Mouse (Mus musculus): ENCODE results near the gene Tmem160. TPM values are rescaled to one million over a fixed set of nuclear protein-coding genes. Genes with fewer than 3 reads are reported as not detected.
A peak's percentile ranks its signal among the peaks of the same experiment; 100 is the strongest.

Gene Tmem160
- 54.1 and 67.2 TPM in 2 replicates for polyA plus RNA-seq (2014; fragmentation: Nextera tagmentation; extraction: Ambion mirVana)

DNA sequence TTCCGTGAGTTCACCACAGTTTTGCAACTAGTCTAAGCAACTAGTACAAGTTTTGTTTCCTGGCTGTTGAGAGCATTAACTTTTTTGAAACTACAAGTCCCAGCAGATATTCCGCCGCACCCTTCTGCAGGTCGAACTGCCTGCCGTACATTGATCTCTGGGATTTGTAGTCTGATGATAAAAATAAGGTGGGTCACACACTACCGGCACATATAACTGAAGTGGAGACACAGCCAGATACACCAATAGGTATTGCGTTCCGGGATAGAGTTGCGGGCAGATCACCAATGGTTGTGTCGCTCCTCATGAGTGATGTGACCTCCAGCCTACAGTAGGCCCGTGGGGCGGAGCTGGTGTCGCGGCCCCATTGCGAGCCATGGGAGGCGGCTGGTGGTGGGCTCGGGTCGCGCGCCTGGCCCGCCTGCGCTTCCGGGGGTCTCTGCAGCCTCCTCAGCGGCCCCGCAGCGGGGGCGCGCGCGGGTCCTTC lies at the start of gene Tmem160:
Tmem160 (plus strand) TSS at position 193 of the 487 bp plus-strand sequence.
- Histone ChIP-seq H3K4me2 (ENCODE audit: low read length) (peak within 1 kb of the TSS; percentile 80), H3K4me1 (replicated peaks; ENCODE audit: control insufficient read depth, insufficient read depth, low read length) (peaks cover 5% of the 10 kb centered on the region), H3K9me3 (ENCODE audit: control insufficient read depth, low read length) (no peaks in the 10 kb centered on the region), H3K9ac (ENCODE audit: low read length) (peak within 1 kb of the TSS; percentile 53), H3K27me3 (replicated peaks; ENCODE audit: control insufficient read depth, insufficient read depth, low read length) (no peaks in the 10 kb centered on the region), H3K27ac (ENCODE audit: low read depth) (0 out of 2 replicates have a peak within 1 kb of the TSS, but pooled peaks have one; percentile 22), H3K4me3 (ENCODE audit: low read depth, low read length) (peak within 1 kb of the TSS; percentile 84), H3K36me3 (ENCODE audit: control insufficient read depth, insufficient read depth, low read length) (peaks cover 4% of the 10 kb centered on the region; the same call in 1 of the 2 replicates)
- ATAC-seq (replicated peaks; ENCODE audit: low FRiP score, low TSS enrichment, low read depth) (peak; percentile 98), DNase-seq (ENCODE audit: low spot score) (peak; percentile 79)
- under 1% methylated on average over 30 of the region's 30 CpGs for WGBS

- ATAC-seq (replicated peaks; ENCODE audit: low FRiP score, low TSS enrichment, low read depth) (no peak), DNase-seq (ENCODE audit: low spot score) (peak; percentile 61)
- peak overlapping the region; percentile 99 for H3K4me2 ChIP-seq (ENCODE audit: low read length)
- peaks cover 36% of the 10 kb centered on the region for H3K4me1 ChIP-seq (replicated peaks; ENCODE audit: control insufficient read depth, insufficient read depth, low read length)
- H3K27me3 ChIP-seq (replicated peaks; ENCODE audit: control insufficient read depth, insufficient read depth, low read length), result no peaks in the 10 kb centered on the region
- H3K9ac ChIP-seq (ENCODE audit: low read length), result peak overlapping the region; percentile 100
- 36% methylated on average over 21 of the region's 21 CpGs for WGBS
- H3K27ac ChIP-seq (ENCODE audit: low read depth), result peak overlapping the region; percentile 100
- H3K4me3 ChIP-seq (ENCODE audit: low read depth, low read length), result peak overlapping the region; percentile 60
- H3K36me3 ChIP-seq (ENCODE audit: control insufficient read depth, insufficient read depth, low read length), result 0 out of 2 replicates have a peak, but pooled peaks cover 7% of the 10 kb centered on the region
- H3K9me3 ChIP-seq (ENCODE audit: control insufficient read depth, low read length), result no peaks in the 10 kb centered on the region
These were observed 49.3 kb upstream of the Tmem160 start for GRCm38 (mm10) chr7:16402968-16403948.

DNA sequence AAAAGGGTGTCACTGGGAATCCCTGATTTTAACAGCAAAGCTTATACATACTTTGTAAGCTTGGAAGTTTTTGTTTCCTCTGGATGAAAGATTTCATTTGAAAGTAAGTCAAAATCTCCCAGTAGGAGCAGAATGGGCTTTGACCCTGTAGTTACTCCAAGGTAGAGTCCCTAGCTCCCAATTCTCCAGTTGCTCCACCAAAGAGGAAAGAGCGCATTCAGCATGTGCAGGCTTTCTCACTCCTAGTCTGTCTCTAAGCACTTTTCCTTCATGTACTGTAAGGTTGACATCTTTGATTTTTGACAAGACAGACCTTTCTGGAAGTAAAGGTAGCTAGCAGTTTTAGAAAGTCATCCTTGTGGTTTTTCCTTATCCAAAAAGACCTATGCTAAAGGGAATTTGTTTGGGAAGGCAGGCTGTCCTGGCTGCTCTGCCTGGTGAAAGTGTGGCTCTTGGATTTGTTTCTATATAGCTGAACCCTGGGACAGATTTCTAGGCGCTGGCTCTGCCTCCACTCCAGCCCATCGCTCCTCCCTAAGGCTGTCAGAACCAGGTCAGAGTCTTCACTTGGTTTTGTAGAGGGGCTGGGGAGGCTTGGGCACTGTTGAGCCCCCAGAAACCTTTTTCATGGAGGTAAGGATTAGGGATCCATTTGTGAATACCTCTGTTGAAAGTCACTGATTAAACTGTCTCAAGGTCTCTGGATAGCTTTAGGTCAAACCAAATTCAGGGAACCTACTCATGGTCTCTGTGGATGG lies 48.1 kb upstream of the Tmem160 start:
- DNase-seq (ENCODE audit: low spot score), result no peak
- Histone ChIP-seq H3K27ac (ENCODE audit: low read depth) (peak overlapping the region; percentile 73), H3K4me1 (replicated peaks; ENCODE audit: control insufficient read depth, insufficient read depth, low read length) (peaks cover 30% of the 10 kb centered on the region), H3K36me3 (ENCODE audit: control insufficient read depth, insufficient read depth, low read length) (0 out of 2 replicates have a peak, but pooled peaks cover 10% of the 10 kb centered on the region), H3K27me3 (replicated peaks; ENCODE audit: control insufficient read depth, insufficient read depth, low read length) (no peaks in the 10 kb centered on the region), H3K9me3 (ENCODE audit: control insufficient read depth, low read length) (no peaks in the 10 kb centered on the region), H3K9ac (ENCODE audit: low read length) (peak overlapping the region; percentile 30; the same call in 1 of the 2 replicates), H3K4me3 (ENCODE audit: low read depth, low read length) (0 out of 2 replicates have a peak overlapping the region, but pooled peaks have one; percentile 0), H3K4me2 (ENCODE audit: low read length) (peak overlapping the region; percentile 18)
- WGBS, result 81% methylated on average over 3 of the region's 3 CpGs
- no peak for ATAC-seq (replicated peaks; ENCODE audit: low FRiP score, low TSS enrichment, low read depth)

DNA sequence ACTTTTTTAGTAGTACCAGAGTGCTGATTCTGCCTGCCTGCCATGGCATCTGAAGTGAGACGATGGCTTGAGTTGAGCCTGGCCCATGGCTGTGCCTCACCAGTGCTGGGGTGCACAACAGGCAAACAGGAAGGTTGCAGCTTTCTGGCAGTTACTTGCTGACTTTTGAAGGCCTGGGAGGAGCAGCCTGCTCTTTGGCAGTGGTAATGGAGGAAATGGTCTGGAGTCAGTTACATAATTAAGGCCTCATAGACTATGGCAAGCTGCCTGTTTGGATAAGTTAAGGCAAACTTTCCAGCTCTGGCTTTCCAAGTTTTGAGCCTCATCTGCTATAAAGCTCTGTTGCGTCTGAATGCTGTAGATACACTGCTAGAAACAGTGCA lies 47.5 kb upstream of the Tmem160 start:
- H3K9ac ChIP-seq (ENCODE audit: low read length), result peak overlapping the region; percentile 30; the same call in 1 of the 2 replicates
- H3K36me3 ChIP-seq (ENCODE audit: control insufficient read depth, insufficient read depth, low read length), result 0 out of 2 replicates have a peak, but pooled peaks cover 10% of the 10 kb centered on the region
- H3K27me3 ChIP-seq (replicated peaks; ENCODE audit: control insufficient read depth, insufficient read depth, low read length), result no peaks in the 10 kb centered on the region
- peak overlapping the region; percentile 39; the same call in 1 of the 2 replicates for H3K4me2 ChIP-seq (ENCODE audit: low read length)
- DNase-seq (ENCODE audit: low spot score) (no peak), ATAC-seq (replicated peaks; ENCODE audit: low FRiP score, low TSS enrichment, low read depth) (no peak)
- no peak overlapping the region for H3K4me3 ChIP-seq (ENCODE audit: low read depth, low read length)
- H3K27ac ChIP-seq (ENCODE audit: low read depth), result peak overlapping the region; percentile 73
- peaks cover 30% of the 10 kb centered on the region for H3K4me1 ChIP-seq (replicated peaks; ENCODE audit: control insufficient read depth, insufficient read depth, low read length)
- WGBS, result 58% methylated on average over 2 of the region's 2 CpGs
- H3K9me3 ChIP-seq (ENCODE audit: control insufficient read depth, low read length), result no peaks in the 10 kb centered on the region

DNA sequence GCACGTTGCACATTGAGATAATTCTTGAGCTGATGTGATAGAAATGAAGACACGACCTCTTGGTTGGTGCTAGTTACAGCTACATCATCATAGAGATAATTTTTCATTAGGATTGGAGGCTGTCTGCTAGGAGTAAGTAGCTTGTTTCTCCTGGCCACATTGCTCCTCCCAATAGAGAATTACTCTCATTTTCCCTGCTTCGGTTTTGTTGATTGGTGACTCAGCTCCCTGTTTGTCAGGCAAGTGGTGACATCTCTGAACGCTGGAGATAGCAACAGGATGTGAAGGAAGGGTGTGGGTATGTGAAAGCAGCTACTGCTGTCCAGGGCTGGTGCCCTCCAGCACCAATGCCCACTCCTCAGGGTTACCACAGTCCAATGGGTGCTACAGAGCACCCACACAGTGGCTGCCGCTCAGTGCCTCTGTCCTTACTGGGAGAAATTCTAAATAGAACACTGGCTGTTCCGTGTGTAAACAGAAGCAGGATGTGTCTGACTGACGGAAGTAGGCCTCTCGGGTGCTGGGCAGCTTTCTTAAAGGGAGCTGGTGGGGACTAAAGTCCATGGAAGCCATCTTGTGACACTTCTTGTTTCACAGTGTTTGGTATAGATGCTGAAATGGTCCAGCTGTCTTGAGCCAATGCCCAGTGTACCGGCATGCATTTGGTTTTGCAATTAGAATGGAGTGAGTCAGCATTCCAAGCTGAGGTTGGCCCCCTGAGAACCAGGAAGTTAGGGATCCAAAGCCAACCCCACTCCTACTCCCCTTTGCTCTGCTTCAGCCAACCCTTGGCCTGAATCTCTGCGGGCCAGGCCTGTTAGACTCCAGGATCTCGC lies 46.8 kb upstream of the Tmem160 start:
- Histone ChIP-seq H3K27ac (ENCODE audit: low read depth) (peak overlapping the region; percentile 73), H3K36me3 (ENCODE audit: control insufficient read depth, insufficient read depth, low read length) (0 out of 2 replicates have a peak, but pooled peaks cover 13% of the 10 kb centered on the region), H3K27me3 (replicated peaks; ENCODE audit: control insufficient read depth, insufficient read depth, low read length) (no peaks in the 10 kb centered on the region), H3K4me2 (ENCODE audit: low read length) (peak overlapping the region; percentile 39), H3K4me3 (ENCODE audit: low read depth, low read length) (0 out of 2 replicates have a peak overlapping the region, but pooled peaks have one; percentile 0), H3K9ac (ENCODE audit: low read length) (no peak overlapping the region; the same call in 1 of the 2 replicates), H3K4me1 (replicated peaks; ENCODE audit: control insufficient read depth, insufficient read depth, low read length) (peaks cover 30% of the 10 kb centered on the region), H3K9me3 (ENCODE audit: control insufficient read depth, low read length) (no peaks in the 10 kb centered on the region)
- ATAC-seq (replicated peaks; ENCODE audit: low FRiP score, low TSS enrichment, low read depth), result 0 out of 2 replicates have a peak, but pooled peaks have one; percentile 20
- DNase-seq (ENCODE audit: low spot score), result peak; percentile 60
- WGBS, result 34% methylated on average over 11 of the region's 11 CpGs

- Histone ChIP-seq H3K9ac (ENCODE audit: low read length) (no peak overlapping the region), H3K27me3 (replicated peaks; ENCODE audit: control insufficient read depth, insufficient read depth, low read length) (no peaks in the 10 kb centered on the region), H3K27ac (ENCODE audit: low read depth) (no peak overlapping the region), H3K9me3 (ENCODE audit: control insufficient read depth, low read length) (no peaks in the 10 kb centered on the region), H3K4me1 (replicated peaks; ENCODE audit: control insufficient read depth, insufficient read depth, low read length) (peaks cover 30% of the 10 kb centered on the region), H3K4me3 (ENCODE audit: low read depth, low read length) (no peak overlapping the region), H3K36me3 (ENCODE audit: control insufficient read depth, insufficient read depth, low read length) (0 out of 2 replicates have a peak, but pooled peaks cover 19% of the 10 kb centered on the region), H3K4me2 (ENCODE audit: low read length) (no peak overlapping the region)
- DNase-seq (ENCODE audit: low spot score) (no peak), ATAC-seq (replicated peaks; ENCODE audit: low FRiP score, low TSS enrichment, low read depth) (no peak)
- WGBS, result 85% methylated on average over 3 of the region's 3 CpGs
These were observed 45.6 kb upstream of the Tmem160 start for GRCm38 (mm10) chr7:16406978-16407377.

- WGBS, result 87% methylated on average over 5 of the region's 5 CpGs
- H3K27me3 ChIP-seq (replicated peaks; ENCODE audit: control insufficient read depth, insufficient read depth, low read length), result no peaks in the 10 kb centered on the region
- H3K9me3 ChIP-seq (ENCODE audit: control insufficient read depth, low read length), result no peaks in the 10 kb centered on the region
- no peak overlapping the region for H3K27ac ChIP-seq (ENCODE audit: low read depth)
- peaks cover 5% of the 10 kb centered on the region for H3K4me1 ChIP-seq (replicated peaks; ENCODE audit: control insufficient read depth, insufficient read depth, low read length)
- no peak overlapping the region for H3K4me2 ChIP-seq (ENCODE audit: low read length)
- ATAC-seq (replicated peaks; ENCODE audit: low FRiP score, low TSS enrichment, low read depth), result no peak
- DNase-seq (ENCODE audit: low spot score), result no peak
- H3K36me3 ChIP-seq (ENCODE audit: control insufficient read depth, insufficient read depth, low read length), result peaks cover 15% of the 10 kb centered on the region; the same call in 1 of the 2 replicates
- H3K4me3 ChIP-seq (ENCODE audit: low read depth, low read length), result no peak overlapping the region
- no peak overlapping the region for H3K9ac ChIP-seq (ENCODE audit: low read length)
These were observed 41.5 kb upstream of the Tmem160 start for GRCm38 (mm10) chr7:16411100-16411499.

Data from intestine, embryonic 14.5 days (tissue).